9 mouse cellular contexts compared by ENCODE assay signal in the genomic region with DNA sequence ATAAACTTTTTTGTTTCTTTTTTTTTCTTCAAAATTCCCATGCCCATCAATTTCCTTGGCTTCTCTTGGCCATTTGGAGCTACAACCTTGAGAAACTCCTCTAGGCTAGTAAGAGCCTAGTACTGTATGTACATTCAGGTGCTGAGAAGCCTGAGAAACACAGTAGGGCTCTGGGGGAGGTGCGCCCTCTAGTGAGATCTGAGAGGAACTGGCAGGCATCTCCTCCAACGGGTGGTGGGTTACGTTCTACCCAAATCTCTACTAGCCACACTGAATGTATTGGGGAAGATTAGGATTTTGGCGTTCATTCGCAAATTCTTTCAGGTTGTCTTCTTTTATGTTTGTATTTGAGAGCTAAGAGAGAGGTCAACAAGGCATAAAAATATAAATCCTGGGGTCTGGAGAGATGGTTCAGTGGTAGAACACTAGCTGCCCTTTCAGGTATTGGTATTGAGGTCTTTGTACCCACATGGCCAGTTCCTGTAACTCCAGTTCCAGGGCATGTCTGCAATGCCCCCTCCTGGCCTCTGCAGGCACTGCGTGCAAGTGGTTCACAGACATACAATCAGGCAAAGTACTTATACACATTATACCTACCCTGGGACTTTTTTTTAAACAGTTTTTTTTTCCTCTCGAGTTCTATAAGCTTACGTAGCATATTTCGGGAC. TPM values are rescaled to one million over a fixed set of nuclear protein-coding genes. Genes with fewer than 3 reads are reported as not detected.
DNase-seq lines count a peak whose midpoint lies in the region; ATAC-seq and TF ChIP-seq lines count a peak whose summit lies in the region.
"Had no signal": no experiment of that assay in that cellular context is flagged by ENCODE, and none has a peak within 500 bp of the region (broad histone marks: within the 10 kb centered on the region; RNA-seq: fewer than 3 reads in every experiment).

No protein-coding gene starts in this region.

- no peak overlapping the region; the same call in 1 of the 2 replicates for H3K4me2 ChIP-seq in forebrain, embryonic 16.5 days (ENCODE audit: low read length)
- H3K4me2 ChIP-seq in liver, embryonic 16.5 days (ENCODE audit: low read depth, low read length) = no peak overlapping the region

- peak; percentile 85 for DNase-seq in 416B (ENCODE audit: low read depth)
- DNase-seq in G1E (ENCODE audit: low spot score) = peak; percentile 56
- DNase-seq in cerebellum, adult 11 months = peak; percentile 47
- DNase-seq in kidney, adult 8-10 months = peak; percentile 58 to 85
- peak; percentile 63 to 84 for DNase-seq in thymus, postnatal 10 days (ENCODE audit: low spot score in 2 of 2)

- peak; percentile 32 for TF ChIP-seq CTCF in G1E (IDR thresholded peaks at IDR 0.05; ENCODE audit: low read depth, low read length)

- H3K36me3 ChIP-seq in G1E (replicated peaks) = no peaks in the 10 kb centered on the region
- no peaks in the 10 kb centered on the region for H3K36me3 ChIP-seq in forebrain, embryonic 16.5 days (ENCODE audit: control insufficient read depth, insufficient read depth)
- no peaks in the 10 kb centered on the region for H3K36me3 ChIP-seq in liver, embryonic 16.5 days (ENCODE audit: control insufficient read depth, insufficient read depth)
- H3K36me3 ChIP-seq: heart, embryonic 15.5 days had no signal

- H3K27ac ChIP-seq in forebrain, embryonic 16.5 days (ENCODE audit: low read length) = no peak overlapping the region
- no peak overlapping the region for H3K27ac ChIP-seq in liver, embryonic 16.5 days (ENCODE audit: low read length)
- H3K27ac ChIP-seq: heart, embryonic 15.5 days had no signal

- peak; percentile 75 for ATAC-seq in G1E (ENCODE audit: extremely low read depth, insufficient number of reproducible peaks, low FRiP score, poor library complexity, severe bottlenecking)
- peak; percentile 66 for ATAC-seq in forebrain, embryonic 16.5 days
- peak; percentile 50 for ATAC-seq in liver, embryonic 16.5 days (ENCODE audit: low read depth)
- peak; percentile 53 for ATAC-seq in neutrophil, adult 5-6 weeks (ENCODE audit: extremely low read depth, insufficient number of reproducible peaks, low FRiP score, poor library complexity, severe bottlenecking)

- H3K4me1 ChIP-seq in G1E (ENCODE audit: insufficient read depth, low read depth, low read length) = peaks cover 8% of the 10 kb centered on the region
- H3K4me1 ChIP-seq in forebrain, embryonic 16.5 days (replicated peaks; ENCODE audit: control insufficient read depth, insufficient read depth, low read length) = peaks cover 30% of the 10 kb centered on the region
- peaks cover 11% of the 10 kb centered on the region for H3K4me1 ChIP-seq in liver, embryonic 16.5 days (ENCODE audit: control insufficient read depth, low read depth, low read length)

- 12% methylated on average over 9 of the region's 9 CpGs for WGBS in forebrain, embryonic 16.5 days
- WGBS in liver, embryonic 16.5 days (ENCODE audit: insufficient replicate concordance) = 6% methylated on average over 9 of the region's 9 CpGs

- no peaks in the 10 kb centered on the region for H3K9me3 ChIP-seq in G1E (replicated peaks)
- no peaks in the 10 kb centered on the region for H3K9me3 ChIP-seq in forebrain, embryonic 16.5 days (ENCODE audit: control insufficient read depth, low read length)
- H3K9me3 ChIP-seq in liver, embryonic 16.5 days (replicated peaks; ENCODE audit: control insufficient read depth, low read length) = no peaks in the 10 kb centered on the region
- H3K9me3 ChIP-seq: heart, embryonic 15.5 days had no signal

- no peak overlapping the region for H3K9ac ChIP-seq in forebrain, embryonic 16.5 days (replicated peaks; ENCODE audit: low read depth, low read length)
- no peak overlapping the region for H3K9ac ChIP-seq in liver, embryonic 16.5 days (ENCODE audit: low read depth, low read length)
- H3K9ac ChIP-seq: heart, embryonic 15.5 days had no signal

- no peak overlapping the region for H3K4me3 ChIP-seq in G1E (ENCODE audit: low read depth, low read length)
- H3K4me3 ChIP-seq in forebrain, embryonic 16.5 days (replicated peaks; ENCODE audit: low read length) = no peak overlapping the region
- no peak overlapping the region for H3K4me3 ChIP-seq in liver, embryonic 16.5 days (ENCODE audit: low read depth, low read length)

- H3K27me3 ChIP-seq in G1E (ENCODE audit: insufficient read depth, low read length) = peaks cover 59% of the 10 kb centered on the region
- H3K27me3 ChIP-seq in forebrain, embryonic 16.5 days (replicated peaks; ENCODE audit: control insufficient read depth, insufficient read depth, low read length) = peaks cover 47% of the 10 kb centered on the region
- H3K27me3 ChIP-seq in liver, embryonic 16.5 days (ENCODE audit: control insufficient read depth, insufficient read depth, low read depth, low read length) = peaks cover 67% of the 10 kb centered on the region

RNA-seq across cellular contexts. Expression of gene Duoxa2, which starts 4.0 kb away (rescaled TPM):
- total RNA-seq in G1E (2014; fragmentation: Nextera tagmentation) (not detected in 2 replicates), G1E (2017) (0.16 TPM in 1 of 2 replicates, not detected in the other)
- not detected in 2 replicates for polyA plus RNA-seq in G1E (2012)
- polyA plus RNA-seq in forebrain, embryonic 16.5 days (2015; fragmentation: Nextera tagmentation; extraction: Ambion mirVana) = not detected in 2 replicates
- polyA plus RNA-seq in liver, embryonic 16.5 days (2015; fragmentation: Nextera tagmentation; extraction: Ambion mirVana) = not detected in 2 replicates
- 0.47 TPM in 1 of 2 replicates, not detected in the other for total RNA-seq in neutrophil, adult 5-6 weeks (2017)
- polyA plus RNA-seq: heart, embryonic 15.5 days had no signal

RNA-seq across cellular contexts. Expression of gene Duox2, which starts 4.5 kb away (rescaled TPM):
- total RNA-seq in G1E (2014; fragmentation: Nextera tagmentation) (not detected in 2 replicates), G1E (2017) (0.16 TPM in 1 of 2 replicates, not detected in the other)
- not detected in 2 replicates for polyA plus RNA-seq in G1E (2012)
- polyA plus RNA-seq in forebrain, embryonic 16.5 days (2015; fragmentation: Nextera tagmentation; extraction: Ambion mirVana) = not detected in 2 replicates
- polyA plus RNA-seq in liver, embryonic 16.5 days (2015; fragmentation: Nextera tagmentation; extraction: Ambion mirVana) = not detected in 2 replicates
- not detected in 2 replicates for total RNA-seq in neutrophil, adult 5-6 weeks (2017)

RNA-seq across cellular contexts. Expression of gene Duoxa1, which starts 10.8 kb away (rescaled TPM):
- not detected in 2 replicates for total RNA-seq in G1E (2014; fragmentation: Nextera tagmentation)
- total RNA-seq in G1E (2017) = 0.11 TPM in 1 of 2 replicates, not detected in the other
- not detected in 2 replicates for polyA plus RNA-seq in G1E (2012)
- 0.12 TPM in 1 of 2 replicates, not detected in the other for polyA plus RNA-seq in forebrain, embryonic 16.5 days (2015; fragmentation: Nextera tagmentation; extraction: Ambion mirVana)
- polyA plus RNA-seq in liver, embryonic 16.5 days (2015; fragmentation: Nextera tagmentation; extraction: Ambion mirVana) = 0.05 TPM in 1 of 2 replicates, not detected in the other
- not detected in 2 replicates for total RNA-seq in neutrophil, adult 5-6 weeks (2017)
- polyA plus RNA-seq: heart, embryonic 15.5 days had no signal

RNA-seq across cellular contexts. Expression of gene Duox1, which starts 12.8 kb away (rescaled TPM):
- not detected in 2 replicates for total RNA-seq in G1E (2014; fragmentation: Nextera tagmentation)
- not detected in 2 replicates for total RNA-seq in G1E (2017)
- polyA plus RNA-seq in G1E (2012) = not detected in 2 replicates
- polyA plus RNA-seq in forebrain, embryonic 16.5 days (2015; fragmentation: Nextera tagmentation; extraction: Ambion mirVana) = 0.10 and 0.11 TPM in 2 replicates
- polyA plus RNA-seq in liver, embryonic 16.5 days (2015; fragmentation: Nextera tagmentation; extraction: Ambion mirVana) = not detected in 2 replicates
- total RNA-seq in neutrophil, adult 5-6 weeks (2017) = not detected in 2 replicates
